Mouse (Mus musculus) G1E (cell line): ENCODE measurements around the gene St3gal5. TPM values are rescaled to one million over a fixed set of nuclear protein-coding genes. Genes with fewer than 3 reads are reported as not detected.

ENCODE experiments used
- ATAC-seq: 2 replicates; pipeline ENCODE4 v1.8.0; 2016; ENCODE audit warnings: mild to moderate bottlenecking; ENCODE audit not compliant: insufficient number of reproducible peaks, poor library complexity, low FRiP score, severe bottlenecking; ENCODE audit errors: extremely low read depth
- DNase-seq: peaks from one replicate; pipeline ENCODE4 v3.0.0; 2012; ENCODE audit warnings: low spot score
- H3K27me3 ChIP-seq: 2 replicates; pipeline ENCODE4 v1.6.1; 2012; ENCODE audit warnings: mild to moderate bottlenecking, low read length, inconsistent platforms; ENCODE audit not compliant: insufficient read depth
- H3K36me3 ChIP-seq: replicated peaks from 2 replicates; pipeline ENCODE3; 2012; ENCODE audit warnings: mild to moderate bottlenecking, inconsistent platforms
- H3K4me1 ChIP-seq: 2 replicates; pipeline ENCODE4 v1.6.1; 2012; ENCODE audit warnings: low read depth, low read length, inconsistent platforms, mixed read lengths; ENCODE audit not compliant: insufficient read depth
- H3K4me3 ChIP-seq: 2 replicates; pipeline ENCODE4 v1.5.1; 2012; ENCODE audit warnings: low read depth, mild to moderate bottlenecking, inconsistent platforms, low read length, moderate library complexity, mixed read lengths
- H3K9me3 ChIP-seq: replicated peaks from 2 replicates; pipeline ENCODE4 v1.6.1; 2012; ENCODE audit warnings: inconsistent platforms
- CTCF ChIP-seq: IDR thresholded peaks from 2 replicates; pipeline ENCODE4 v1.5.1; 2012; ENCODE audit warnings: low read depth, low read length, inconsistent platforms, mixed read lengths
- GATA1 ChIP-seq: IDR thresholded peaks from 2 replicates; pipeline ENCODE4 v1.6.1; 2012; ENCODE audit warnings: borderline replicate concordance, low read length, inconsistent platforms, mixed read lengths
- GATA2 ChIP-seq: IDR thresholded peaks from 2 replicates; pipeline ENCODE4 v1.6.1; 2012; ENCODE audit warnings: low read depth, low read length, inconsistent platforms, borderline replicate concordance
- POLR2AphosphoS5 ChIP-seq: IDR thresholded peaks from 2 replicates; pipeline ENCODE4 v1.6.1; 2012; ENCODE audit warnings: low read depth, low read length, inconsistent platforms; ENCODE audit not compliant: insufficient replicate concordance
- TAL1 ChIP-seq: conservative IDR thresholded peaks from 2 replicates; pipeline ENCODE4 v1.6.1; 2012; ENCODE audit warnings: low read depth, low read length, inconsistent platforms, mixed read lengths
- polyA plus RNA-seq: library from polyadenylated mRNA; stranded (reverse); fragments of >175 nt; gene quantifications from 2 replicates; pipeline ENCODE4 v1.2.3, GENCODE M21; 2012
- total RNA-seq, 2 experiments: library from RNA; stranded (forward) in 1 of 2; stranded (reverse) in 1 of 2; fragments of 200-1000 nt in 1 of 2; fragments of >200 nt in 1 of 2; fragmentation: Nextera tagmentation in 1 of 2; gene quantifications; 2 replicates each; pipeline ENCODE4 v1.2.3; 2014 to 2017

The St3gal5 gene
- total and polyA plus RNA-seq, 3 experiments, result 51.0 to 107 (median 70.0) TPM

DNA sequence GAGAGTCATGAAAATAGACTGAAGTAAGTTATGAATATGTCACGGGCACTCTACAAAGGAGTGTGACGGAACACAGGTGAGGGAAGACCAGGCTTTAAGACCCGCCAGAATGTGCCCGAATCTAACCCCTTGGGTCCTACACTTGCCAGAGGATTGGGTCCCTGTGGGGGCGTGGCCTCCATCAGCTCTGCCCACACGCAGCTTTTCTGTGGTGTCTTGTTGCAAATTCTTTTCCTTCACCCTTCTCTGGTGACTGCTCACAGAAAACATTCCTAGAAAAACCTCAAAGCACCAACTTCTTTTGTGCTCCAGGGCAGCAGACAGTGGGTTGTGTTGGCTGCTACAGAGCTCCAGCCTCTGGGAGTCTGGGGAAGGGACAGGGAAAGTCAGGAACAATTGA, 6.4 kb upstream of the St3gal5 start:
- DNase-seq, result no peak
- peaks cover 16% of the 10 kb centered on the region for H3K27me3 ChIP-seq

DNA sequence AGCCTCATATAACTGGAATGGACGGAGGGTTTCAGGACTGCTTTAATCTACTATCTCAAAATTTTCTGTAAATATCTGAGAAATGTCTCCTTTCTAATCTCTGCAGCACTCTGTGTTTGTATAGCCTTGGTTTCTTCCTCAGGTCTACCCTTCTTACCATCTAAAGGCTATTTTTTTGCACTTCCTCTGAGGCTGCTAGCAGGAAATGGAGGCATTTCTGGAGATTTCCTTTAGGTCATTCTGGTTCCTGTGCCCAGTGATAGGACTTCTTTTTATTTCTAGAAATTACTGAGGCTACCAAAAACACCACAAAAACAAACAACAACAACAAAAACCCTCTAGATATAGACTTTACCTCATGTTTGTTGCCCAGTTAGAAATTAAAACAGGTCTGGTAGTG, 4.3 kb upstream of the St3gal5 start:
- no peaks in the 10 kb centered on the region for H3K9me3 ChIP-seq
- TF ChIP-seq GATA2, result no peak
- no peak for TF ChIP-seq TAL1
- TF ChIP-seq GATA1, result no peak
- TF ChIP-seq CTCF, result no peak
- TF ChIP-seq POLR2AphosphoS5, result no peak
- H3K27me3 ChIP-seq, result peaks cover 12% of the 10 kb centered on the region
- DNase-seq, result no peak
- no peaks in the 10 kb centered on the region for H3K36me3 ChIP-seq
- no peak for ATAC-seq
- no peak overlapping the region for H3K4me3 ChIP-seq
- H3K4me1 ChIP-seq, result peaks cover 54% of the 10 kb centered on the region

More for the DNA sequence above, 6.4 kb upstream of the St3gal5 start:
- TF ChIP-seq POLR2AphosphoS5 (no peak), CTCF (no peak), GATA1 (no peak), GATA2 (no peak), TAL1 (no peak)
- Histone ChIP-seq H3K4me1 (peaks cover 47% of the 10 kb centered on the region), H3K36me3 (no peaks in the 10 kb centered on the region), H3K4me3 (no peak overlapping the region), H3K9me3 (no peaks in the 10 kb centered on the region)
- ATAC-seq, result no peak

GRCm38 (mm10) chr6:72096217-72096616, 1.2 kb upstream of the St3gal5 start:
- Histone ChIP-seq H3K4me3 (no peak overlapping the region; the same call in 1 of the 2 replicates), H3K36me3 (peaks cover 19% of the 10 kb centered on the region), H3K4me1 (peaks cover 60% of the 10 kb centered on the region), H3K27me3 (peaks cover 3% of the 10 kb centered on the region; the same call in 1 of the 2 replicates), H3K9me3 (no peaks in the 10 kb centered on the region)
- ATAC-seq (0 out of 2 replicates have a peak, but pooled peaks have one; percentile 5), DNase-seq (no peak)
- TF ChIP-seq TAL1 (no peak), POLR2AphosphoS5 (no peak), GATA2 (no peak), GATA1 (no peak), CTCF (no peak)

GRCm38 (mm10) chr6:72096669-72097068, 723 bp upstream of the St3gal5 start:
- TF ChIP-seq POLR2AphosphoS5 (no peak), GATA2 (no peak), GATA1 (no peak), TAL1 (no peak), CTCF (no peak)
- ATAC-seq, result no peak
- H3K4me1 ChIP-seq, result peaks cover 62% of the 10 kb centered on the region

GRCm38 (mm10) chr6:72098021-72098655, 746 bp downstream of the St3gal5 start:
- no peak for DNase-seq
- no peaks in the 10 kb centered on the region for H3K27me3 ChIP-seq
- TF ChIP-seq GATA1 (no peak), CTCF (no peak), POLR2AphosphoS5 (no peak)
- peaks cover 66% of the 10 kb centered on the region for H3K4me1 ChIP-seq
- no peaks in the 10 kb centered on the region for H3K9me3 ChIP-seq
- peaks cover 27% of the 10 kb centered on the region for H3K36me3 ChIP-seq
- H3K4me3 ChIP-seq, result peak overlapping the region; percentile 99
- ATAC-seq, result no peak

More at GRCm38 (mm10) chr6:72096669-72097068, 723 bp upstream of the St3gal5 start:
- H3K36me3 ChIP-seq, result peaks cover 20% of the 10 kb centered on the region
- no peak for DNase-seq
- H3K27me3 ChIP-seq, result no peaks in the 10 kb centered on the region
- peak overlapping the region; percentile 99 for H3K4me3 ChIP-seq
- H3K9me3 ChIP-seq, result no peaks in the 10 kb centered on the region

DNA sequence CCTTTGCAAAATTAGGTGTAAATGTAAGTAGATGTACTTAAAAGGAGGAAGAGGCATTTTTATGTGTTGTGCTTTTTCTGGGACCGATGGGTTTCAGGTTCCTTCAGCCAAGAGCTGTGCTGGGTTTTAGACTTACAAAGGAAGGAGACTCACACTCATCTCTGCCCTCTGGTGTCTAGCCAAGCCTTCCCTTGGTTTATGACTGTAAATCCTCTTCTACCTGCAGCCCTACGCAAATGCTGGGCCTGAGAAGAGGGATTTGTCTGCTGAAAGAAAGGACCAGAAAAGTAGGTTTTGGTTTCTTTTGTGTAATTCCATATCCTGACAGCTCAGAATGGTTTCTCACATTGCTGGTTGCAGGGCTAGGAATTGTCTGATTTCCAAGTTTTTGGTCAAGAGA, 1.3 kb downstream of the St3gal5 start:
- H3K4me1 ChIP-seq, result peaks cover 72% of the 10 kb centered on the region
- no peak for ATAC-seq
- H3K4me3 ChIP-seq, result peak overlapping the region; percentile 99
- TF ChIP-seq POLR2AphosphoS5 (no peak), CTCF (no peak), GATA2 (no peak)
- H3K36me3 ChIP-seq, result peaks cover 32% of the 10 kb centered on the region
- H3K27me3 ChIP-seq, result no peaks in the 10 kb centered on the region
- no peaks in the 10 kb centered on the region for H3K9me3 ChIP-seq
- DNase-seq, result no peak
